Mouse (Mus musculus): ENCODE data around the gene Noxa1. TPM values are rescaled to one million over a fixed set of nuclear protein-coding genes. Genes with fewer than 3 reads are reported as not detected.
A peak's percentile ranks its signal among the peaks of the same experiment; 100 is the strongest.

Gene Noxa1
- polyA plus RNA-seq, 1 experiment from 2014 or later = 1.1 TPM

DNA sequence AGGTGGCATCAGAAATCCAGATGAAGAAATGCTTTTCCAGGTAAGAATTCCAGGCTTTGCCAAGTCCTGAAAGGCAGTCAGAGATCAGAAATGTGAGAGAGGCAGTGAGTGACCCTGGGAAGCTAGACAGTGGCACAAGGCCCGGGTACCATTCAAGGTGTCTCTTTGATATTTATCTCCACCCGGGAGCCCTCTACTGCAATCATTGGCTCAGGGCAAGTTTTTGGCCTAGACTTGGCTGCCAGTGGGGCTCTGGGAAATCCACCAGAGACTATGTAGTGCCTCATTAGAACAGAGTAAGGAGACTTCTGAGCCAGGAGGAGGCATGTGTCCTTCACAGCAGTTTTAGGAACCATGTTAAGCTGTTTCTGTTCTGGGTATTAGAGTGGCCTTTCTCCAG, 27.7 kb upstream of the Noxa1 start:
- ATAC-seq (ENCODE audit: low read depth) (no peak), DNase-seq (no peak)
- H3K9me3 ChIP-seq (replicated peaks) = no peaks in the 10 kb centered on the region
- no peak overlapping the region for H3K27ac ChIP-seq
- H3K36me3 ChIP-seq = no peaks in the 10 kb centered on the region
- no peak overlapping the region for H3K4me2 ChIP-seq
- 53% methylated on average over 2 of the region's 2 CpGs for WGBS (ENCODE audit: insufficient replicate concordance)
- H3K4me1 ChIP-seq (replicated peaks) = peaks cover 25% of the 10 kb centered on the region
- no peaks in the 10 kb centered on the region for H3K27me3 ChIP-seq
- no peak overlapping the region for H3K9ac ChIP-seq
- no peak overlapping the region for H3K4me3 ChIP-seq (replicated peaks)

DNA sequence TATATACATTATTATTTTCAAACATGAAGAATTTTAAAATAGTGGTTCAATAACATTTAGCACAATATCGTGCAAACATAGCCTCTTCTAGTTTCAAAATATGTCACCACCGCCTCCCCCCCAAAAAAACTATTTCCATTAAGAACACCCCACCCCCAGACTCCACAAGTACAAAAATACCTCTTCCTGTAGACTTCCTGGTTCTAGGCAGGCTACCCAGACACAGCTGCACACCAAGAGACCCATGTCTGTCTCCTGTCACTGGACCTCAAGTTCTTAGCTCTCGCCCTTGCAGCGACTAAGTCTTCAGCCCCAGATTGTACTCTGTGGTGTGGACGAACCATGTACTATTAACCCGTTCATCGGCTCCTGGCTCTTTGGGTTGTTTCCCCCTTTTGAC, 26.0 kb upstream of the Noxa1 start:
- 31% methylated on average over 7 of the region's 7 CpGs for WGBS (ENCODE audit: insufficient replicate concordance)
- ATAC-seq (ENCODE audit: low read depth) (no peak), DNase-seq (no peak)
- no peak overlapping the region for H3K4me3 ChIP-seq (replicated peaks)
- H3K36me3 ChIP-seq = no peaks in the 10 kb centered on the region
- H3K9ac ChIP-seq = no peak overlapping the region
- no peak overlapping the region for H3K27ac ChIP-seq
- no peaks in the 10 kb centered on the region for H3K27me3 ChIP-seq
- H3K9me3 ChIP-seq (replicated peaks) = no peaks in the 10 kb centered on the region
- no peak overlapping the region for H3K4me2 ChIP-seq
- peaks cover 25% of the 10 kb centered on the region for H3K4me1 ChIP-seq (replicated peaks)

DNA sequence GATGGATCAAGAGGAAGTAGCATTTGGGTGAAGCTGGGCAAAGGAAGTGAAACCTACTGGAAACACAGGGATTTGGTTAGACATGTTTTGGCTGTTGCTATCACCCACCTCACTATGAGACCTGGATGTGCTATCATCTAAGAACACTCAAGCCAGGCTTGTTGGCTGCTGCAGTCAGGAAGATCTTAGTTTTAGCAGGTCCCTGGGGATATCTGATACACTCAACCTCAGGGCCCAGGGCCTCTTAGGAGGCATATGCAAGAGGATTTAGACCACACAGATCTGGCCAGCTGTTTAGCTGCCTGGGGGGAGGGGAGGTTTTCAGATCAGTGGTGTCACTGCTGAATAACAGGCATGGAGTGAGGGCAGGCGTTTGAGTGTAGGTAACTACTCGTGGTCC, 20.5 kb upstream of the Noxa1 start:
- Histone ChIP-seq H3K36me3 (no peaks in the 10 kb centered on the region), H3K4me3 (replicated peaks) (no peak overlapping the region; the same call in 1 of the 2 replicates), H3K27me3 (no peaks in the 10 kb centered on the region), H3K4me2 (peak overlapping the region; percentile 44), H3K27ac (peak overlapping the region; percentile 78), H3K4me1 (replicated peaks) (peaks cover 45% of the 10 kb centered on the region), H3K9me3 (replicated peaks) (no peaks in the 10 kb centered on the region), H3K9ac (peak overlapping the region; percentile 47; the same call in 1 of the 2 replicates)
- WGBS (ENCODE audit: insufficient replicate concordance) = 23% methylated on average over 2 of the region's 2 CpGs
- ATAC-seq (ENCODE audit: low read depth) = peak; percentile 84
- peak; percentile 70 for DNase-seq

DNA sequence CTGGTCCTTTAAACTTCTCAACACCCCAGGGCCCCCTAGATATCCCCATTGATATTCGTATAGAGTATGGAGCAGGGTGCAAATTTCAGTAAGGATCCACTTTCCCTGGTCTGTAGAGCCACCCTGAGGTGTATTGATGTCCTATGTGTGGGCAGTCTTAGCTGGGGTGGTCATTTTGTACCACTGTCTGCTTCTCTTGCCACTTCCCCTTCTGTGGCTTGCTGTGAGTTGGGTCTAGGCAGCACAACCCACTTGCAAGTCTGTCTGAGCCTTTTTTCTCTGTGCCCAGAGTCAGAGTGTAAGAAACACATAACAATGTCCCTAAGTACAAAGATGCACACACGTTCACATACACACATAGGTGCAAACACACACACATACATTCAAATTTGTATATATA, 19.4 kb upstream of the Noxa1 start:
- ATAC-seq (ENCODE audit: low read depth) (no peak), DNase-seq (no peak)
- no peak overlapping the region for H3K4me3 ChIP-seq (replicated peaks)
- no peaks in the 10 kb centered on the region for H3K27me3 ChIP-seq
- H3K4me2 ChIP-seq = no peak overlapping the region
- no peaks in the 10 kb centered on the region for H3K36me3 ChIP-seq
- peak overlapping the region; percentile 58; the same call in 1 of the 2 replicates for H3K27ac ChIP-seq
- H3K9ac ChIP-seq = no peak overlapping the region
- peaks cover 56% of the 10 kb centered on the region for H3K4me1 ChIP-seq (replicated peaks)
- H3K9me3 ChIP-seq (replicated peaks) = no peaks in the 10 kb centered on the region
- WGBS (ENCODE audit: insufficient replicate concordance) = 46% methylated on average over 2 of the region's 2 CpGs

DNA sequence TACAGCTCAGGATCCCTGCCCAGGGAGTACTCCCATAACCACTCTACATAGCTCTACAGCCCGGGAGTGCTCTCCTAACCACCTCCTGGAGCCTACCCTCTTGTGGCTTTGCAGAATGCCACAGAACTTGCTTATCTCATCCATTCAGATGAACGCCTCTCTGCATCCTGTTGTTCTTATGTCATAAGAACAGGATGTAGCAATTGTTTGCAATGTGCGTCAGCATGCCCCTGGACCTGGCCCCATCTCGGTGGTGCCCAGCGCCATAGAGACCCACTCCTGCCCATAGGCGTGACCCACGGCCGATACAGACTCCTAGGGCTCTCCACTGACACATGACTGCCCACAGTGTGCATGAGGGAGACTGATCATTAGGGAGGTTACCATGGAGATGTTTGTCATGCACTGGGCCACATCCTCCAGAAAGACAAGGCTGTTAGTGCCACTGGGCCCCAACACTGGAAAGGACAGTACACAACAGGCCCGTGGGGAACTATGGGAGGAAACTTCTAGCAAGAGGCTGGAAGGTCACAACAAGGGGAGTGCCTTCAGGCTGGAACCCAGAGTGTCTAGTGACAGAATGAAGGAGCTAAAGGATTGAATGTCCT, 16.3 kb upstream of the Noxa1 start:
- H3K9me3 ChIP-seq (replicated peaks) = no peaks in the 10 kb centered on the region
- peak overlapping the region; percentile 76 for H3K27ac ChIP-seq
- WGBS (ENCODE audit: insufficient replicate concordance) = 10% methylated on average over 9 of the region's 9 CpGs
- no peaks in the 10 kb centered on the region for H3K27me3 ChIP-seq
- ATAC-seq (ENCODE audit: low read depth) (peak; percentile 78), DNase-seq (peak; percentile 56)
- no peak overlapping the region; the same call in 1 of the 2 replicates for H3K4me2 ChIP-seq
- H3K36me3 ChIP-seq = no peaks in the 10 kb centered on the region
- H3K4me3 ChIP-seq (replicated peaks) = no peak overlapping the region
- H3K9ac ChIP-seq = peak overlapping the region; percentile 28; the same call in 1 of the 2 replicates
- peaks cover 70% of the 10 kb centered on the region for H3K4me1 ChIP-seq (replicated peaks)

DNA sequence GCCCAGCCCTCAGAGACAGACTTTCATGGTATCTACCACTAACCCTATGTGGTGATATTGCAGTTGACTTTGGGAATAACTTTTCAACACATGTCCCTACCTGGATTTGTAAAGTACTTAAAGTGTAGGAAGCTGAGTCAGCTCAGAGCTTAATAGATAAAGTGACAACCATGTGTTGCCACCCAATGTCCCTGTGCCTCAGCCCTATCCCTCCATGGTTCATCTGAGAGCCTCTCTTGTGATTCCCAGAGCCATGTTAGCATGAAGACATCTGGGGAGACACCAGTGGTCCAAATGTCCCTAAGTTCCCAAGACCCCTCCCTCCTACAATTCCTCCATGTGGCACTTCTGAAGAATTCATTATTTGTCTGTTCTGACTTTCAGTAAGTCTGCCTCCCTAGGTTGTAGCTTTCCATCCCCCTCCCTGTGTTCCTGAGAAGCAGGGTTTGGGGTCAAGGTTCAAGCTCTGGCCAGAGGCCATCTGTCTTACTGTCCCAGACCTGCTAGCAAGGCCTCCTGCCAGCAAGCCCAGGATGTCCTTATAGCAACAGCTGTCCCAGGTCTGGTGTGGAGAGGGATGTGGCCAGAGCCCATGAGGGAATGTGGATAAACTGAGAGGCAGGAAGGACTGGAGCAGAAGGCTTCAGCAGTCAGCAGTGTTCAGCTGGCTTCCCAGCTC, 15.7 kb upstream of the Noxa1 start:
- H3K27me3 ChIP-seq = no peaks in the 10 kb centered on the region
- DNase-seq (no peak), ATAC-seq (ENCODE audit: low read depth) (no peak)
- no peaks in the 10 kb centered on the region for H3K36me3 ChIP-seq
- H3K27ac ChIP-seq = peak overlapping the region; percentile 76
- no peak overlapping the region for H3K4me3 ChIP-seq (replicated peaks)
- H3K4me2 ChIP-seq = no peak overlapping the region
- peaks cover 70% of the 10 kb centered on the region for H3K4me1 ChIP-seq (replicated peaks)
- H3K9ac ChIP-seq = peak overlapping the region; percentile 28; the same call in 1 of the 2 replicates
- H3K9me3 ChIP-seq (replicated peaks) = no peaks in the 10 kb centered on the region

DNA sequence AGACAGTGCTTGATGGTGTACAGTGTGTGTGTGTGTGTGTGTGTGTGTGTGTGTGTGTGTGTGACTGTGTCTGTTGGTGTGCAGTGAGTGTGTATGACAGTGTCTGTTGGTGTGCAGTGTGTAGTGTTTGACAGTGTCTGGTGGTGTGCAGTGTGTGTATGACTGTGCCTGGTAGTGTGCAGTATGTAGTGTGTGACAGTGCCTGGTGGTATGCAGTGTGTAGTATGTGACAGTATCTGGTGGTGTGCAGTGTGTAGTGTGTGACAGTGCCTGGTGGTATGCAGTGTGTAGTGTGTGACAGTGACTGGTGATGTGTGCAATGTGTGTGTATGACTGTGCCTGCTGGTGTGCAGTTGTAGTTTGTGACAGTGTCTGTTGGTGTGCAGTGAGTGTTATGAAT, 14.5 kb upstream of the Noxa1 start:
- no peaks in the 10 kb centered on the region for H3K9me3 ChIP-seq (replicated peaks)
- no peak overlapping the region for H3K4me3 ChIP-seq (replicated peaks)
- H3K4me1 ChIP-seq (replicated peaks) = peaks cover 61% of the 10 kb centered on the region
- no peaks in the 10 kb centered on the region for H3K36me3 ChIP-seq
- no peaks in the 10 kb centered on the region for H3K27me3 ChIP-seq
- H3K9ac ChIP-seq = no peak overlapping the region
- no peak for DNase-seq
- ATAC-seq (ENCODE audit: low read depth) = no peak
- H3K4me2 ChIP-seq = no peak overlapping the region
- H3K27ac ChIP-seq = no peak overlapping the region

DNA sequence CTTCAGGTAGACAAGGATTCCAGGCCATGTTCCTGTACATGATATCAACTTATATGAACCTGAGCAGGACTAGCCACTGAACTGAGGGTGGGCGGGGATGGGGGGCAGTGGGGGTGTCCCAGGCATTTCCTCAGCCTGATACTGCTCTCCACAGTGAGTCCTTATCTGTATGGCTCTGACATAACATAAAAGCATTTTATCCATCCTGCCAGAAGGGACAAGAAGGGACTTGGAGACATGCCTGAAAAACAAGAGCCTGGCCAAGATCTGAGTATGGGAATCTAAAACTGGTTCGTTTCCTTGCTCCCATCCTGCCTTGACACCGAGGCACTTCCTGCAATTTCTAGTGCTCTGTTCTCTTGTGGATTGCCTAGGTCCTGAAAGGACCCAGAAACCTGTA, 11.1 kb upstream of the Noxa1 start:
- peak overlapping the region; percentile 58 for H3K27ac ChIP-seq
- 9% methylated on average over 3 of the region's 3 CpGs for WGBS (ENCODE audit: insufficient replicate concordance)

DNA sequence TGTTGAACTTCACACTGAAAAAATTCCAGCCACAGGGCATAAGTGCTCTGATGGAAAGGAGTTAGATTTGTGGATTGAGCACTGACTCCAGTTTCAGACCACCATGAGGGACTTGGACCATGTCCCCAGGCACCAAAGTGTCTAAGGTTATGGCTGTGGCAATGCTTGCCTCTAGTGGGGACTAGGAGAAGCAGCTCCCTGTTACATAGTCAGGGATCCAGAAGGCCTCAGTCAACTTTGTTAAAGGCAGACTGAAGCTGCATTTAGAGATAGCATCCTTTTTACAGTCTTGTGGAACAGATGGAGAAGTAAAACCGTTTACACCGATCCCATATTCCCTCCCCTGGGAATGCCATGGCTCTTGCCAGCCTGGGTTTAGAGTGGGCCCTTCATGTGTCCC, 9.2 kb upstream of the Noxa1 start:
- Histone ChIP-seq H3K9me3 (replicated peaks) (no peaks in the 10 kb centered on the region), H3K9ac (no peak overlapping the region), H3K4me3 (replicated peaks) (no peak overlapping the region), H3K36me3 (no peaks in the 10 kb centered on the region), H3K4me1 (replicated peaks) (peaks cover 21% of the 10 kb centered on the region), H3K27ac (no peak overlapping the region), H3K4me2 (no peak overlapping the region), H3K27me3 (no peaks in the 10 kb centered on the region)
- WGBS (ENCODE audit: insufficient replicate concordance) = 81% methylated on average over 2 of the region's 2 CpGs
- ATAC-seq (ENCODE audit: low read depth) (no peak), DNase-seq (no peak)

More for the DNA sequence above, 11.1 kb upstream of the Noxa1 start:
- H3K36me3 ChIP-seq = no peaks in the 10 kb centered on the region
- no peak overlapping the region for H3K9ac ChIP-seq
- H3K9me3 ChIP-seq (replicated peaks) = no peaks in the 10 kb centered on the region
- DNase-seq (no peak), ATAC-seq (ENCODE audit: low read depth) (peak; percentile 65; the same call in 1 of the 2 replicates)
- no peaks in the 10 kb centered on the region for H3K27me3 ChIP-seq
- H3K4me3 ChIP-seq (replicated peaks) = no peak overlapping the region
- peaks cover 38% of the 10 kb centered on the region for H3K4me1 ChIP-seq (replicated peaks)
- H3K4me2 ChIP-seq = no peak overlapping the region

DNA sequence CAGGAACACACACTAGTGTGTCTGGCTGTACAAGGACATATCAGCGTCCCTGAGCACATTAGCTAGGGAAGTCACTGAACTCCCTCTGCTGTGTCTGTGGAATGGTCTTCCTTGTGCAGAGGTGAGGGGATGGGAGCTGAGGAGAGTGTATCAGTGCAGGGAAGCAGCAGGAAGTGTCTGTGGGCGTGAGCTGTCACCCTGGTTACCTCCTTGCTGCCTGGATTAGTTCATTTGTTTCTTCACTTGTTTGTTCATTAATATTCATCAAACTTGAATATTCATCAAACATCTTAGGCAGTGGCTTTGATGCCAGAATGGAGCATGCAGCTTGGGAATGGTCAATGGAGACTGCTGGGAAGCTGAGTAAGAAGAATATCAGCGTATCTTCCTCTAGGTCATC, 4.8 kb upstream of the Noxa1 start:
- Histone ChIP-seq H3K36me3 (no peaks in the 10 kb centered on the region), H3K9ac (no peak overlapping the region), H3K4me1 (replicated peaks) (peaks cover 18% of the 10 kb centered on the region), H3K4me2 (no peak overlapping the region), H3K27ac (no peak overlapping the region), H3K27me3 (peaks cover under 1% of the 10 kb centered on the region; the same call in 1 of the 2 replicates), H3K9me3 (replicated peaks) (no peaks in the 10 kb centered on the region), H3K4me3 (replicated peaks) (no peak overlapping the region)
- ATAC-seq (ENCODE audit: low read depth) (no peak), DNase-seq (no peak)
- 59% methylated on average over 3 of the region's 3 CpGs for WGBS (ENCODE audit: insufficient replicate concordance)

DNA sequence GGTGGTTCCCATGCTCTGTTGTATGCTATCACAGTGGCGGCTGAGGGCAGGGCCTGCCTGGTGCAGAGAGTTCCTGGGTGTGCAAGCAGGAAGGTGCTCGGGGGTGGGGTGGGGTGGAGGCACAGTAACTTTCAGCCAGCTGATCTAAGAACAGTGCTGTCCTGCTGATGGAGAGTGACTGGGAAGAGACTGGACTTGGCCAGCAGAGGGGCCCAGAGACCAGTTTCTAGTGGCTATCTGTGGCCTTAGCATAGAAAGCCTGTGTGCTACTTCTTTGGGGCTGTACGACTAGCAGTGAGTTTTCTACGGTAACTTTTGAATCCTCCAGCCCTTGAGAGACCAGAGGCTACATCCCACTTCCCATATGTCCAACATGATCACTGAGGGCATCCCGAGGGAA, 4.0 kb upstream of the Noxa1 start:
- no peak for DNase-seq
- 44% methylated on average over 5 of the region's 5 CpGs for WGBS (ENCODE audit: insufficient replicate concordance)
- Histone ChIP-seq H3K27ac (no peak overlapping the region), H3K4me1 (replicated peaks) (peaks cover 23% of the 10 kb centered on the region), H3K4me2 (no peak overlapping the region), H3K27me3 (peaks cover 8% of the 10 kb centered on the region; the same call in 1 of the 2 replicates), H3K9me3 (replicated peaks) (no peaks in the 10 kb centered on the region), H3K9ac (no peak overlapping the region), H3K4me3 (replicated peaks) (no peak overlapping the region), H3K36me3 (no peaks in the 10 kb centered on the region)
- ATAC-seq (ENCODE audit: low read depth) = no peak

Measured in liver, embryonic 13.5 days (tissue).